Mouse (Mus musculus): ENCODE measurements around the gene Cep135.

GRCm38 (mm10) chr5:76585378-76585777, 3.1 kb upstream of the Cep135 start:
- no peak for TF ChIP-seq EP300 (IDR thresholded peaks at IDR 0.05; ENCODE audit: low read depth)
- TF ChIP-seq CTCF (IDR thresholded peaks at IDR 0.05; ENCODE audit: low read depth): no peak
